Mouse (Mus musculus) cerebellum, adult 2 months (tissue): Measurements from ENCODE around the gene Rps16.

Source experiments
- CTCF ChIP-seq: fragments of 200-500 bp; IDR thresholded peaks from 2 replicates; pipeline ENCODE4 v1.5.1; 2011; ENCODE audit warnings: low read depth, mild to moderate bottlenecking, control low read depth, low read length, moderate library complexity, borderline replicate concordance; ENCODE audit not compliant: insufficient read depth
- POLR2A ChIP-seq: fragments of 200-500 bp; IDR thresholded peaks from 2 replicates; pipeline ENCODE4 v1.6.1; 2011; ENCODE audit warnings: low read length, control low read depth, borderline replicate concordance; ENCODE audit not compliant: insufficient read depth

- TF ChIP-seq CTCF: no peak
- no peak for TF ChIP-seq POLR2A
Measured at GRCm38 (mm10) chr7:28353267-28353666, 2.8 kb downstream of the Rps16 start.
